Mouse (Mus musculus): ENCODE results near the gene Treml1. TPM values are rescaled to one million over a fixed set of nuclear protein-coding genes. Genes with fewer than 3 reads are reported as not detected.
A peak's percentile ranks its signal among the peaks of the same experiment; 100 is the strongest.

Treml1 gene
- total RNA-seq, 2 experiments from 2014 or later = 0.23 TPM; not detected in 1

DNA sequence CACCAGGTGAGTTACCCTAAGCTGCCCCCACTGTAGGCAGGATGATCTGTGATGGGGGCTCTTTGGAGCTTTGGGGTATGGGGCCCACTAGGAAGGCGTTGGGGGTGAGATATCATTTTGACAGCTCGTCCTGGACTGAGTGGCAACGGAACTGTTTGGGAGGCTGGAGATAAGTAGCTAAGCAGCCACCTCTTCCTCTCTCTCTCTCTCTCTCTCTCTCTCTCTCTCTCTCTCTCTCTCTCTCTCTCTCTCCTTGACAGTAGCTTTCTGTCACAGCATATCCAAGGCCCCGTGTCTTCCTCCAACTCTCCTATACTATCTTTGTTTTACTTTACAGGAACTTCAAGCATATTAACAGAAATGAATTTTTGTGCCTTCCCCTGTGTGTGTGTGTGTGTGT lies 746 bp downstream of the Treml1 start:
- DNase-seq = no peak

DNA sequence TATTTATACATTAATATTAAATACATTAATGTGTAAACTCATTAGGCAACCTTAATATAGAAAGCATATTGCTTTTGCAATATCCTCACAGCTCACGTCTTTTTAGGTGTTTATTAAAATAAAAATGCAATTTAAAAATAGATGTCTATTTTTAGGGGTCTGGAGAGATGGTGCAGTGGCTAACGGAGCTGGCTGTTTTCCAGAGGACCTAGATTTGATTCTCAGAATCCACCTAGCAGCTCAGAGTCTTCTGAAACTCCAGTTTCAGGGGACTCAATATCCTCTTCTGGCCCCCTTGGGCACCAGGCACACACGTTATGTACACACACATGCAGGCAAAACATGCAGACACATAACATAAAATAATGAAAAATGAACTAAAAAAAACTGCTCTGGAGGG lies 2.6 kb downstream of the Treml1 start:
- no peak for DNase-seq

DNA sequence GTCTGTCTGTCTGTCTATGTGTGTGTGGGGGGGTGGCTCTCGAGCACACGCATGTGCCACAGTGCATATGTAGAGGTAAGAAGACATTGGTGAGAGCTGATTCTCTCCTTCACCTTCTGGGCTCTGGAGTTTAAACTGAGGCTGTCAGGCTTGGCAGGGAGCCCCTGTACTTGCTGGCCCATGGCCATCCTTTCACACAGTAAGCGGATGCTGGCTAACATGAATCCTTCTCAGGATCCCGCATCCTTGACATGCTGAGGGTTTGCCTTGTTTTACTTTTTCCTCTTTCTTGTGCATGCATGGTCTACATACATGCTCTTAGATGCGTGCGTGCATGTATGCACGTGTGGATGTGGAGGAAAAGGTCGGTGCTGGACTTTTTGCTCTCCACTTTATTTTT lies 3.2 kb downstream of the Treml1 start:
- no peak for DNase-seq

DNA sequence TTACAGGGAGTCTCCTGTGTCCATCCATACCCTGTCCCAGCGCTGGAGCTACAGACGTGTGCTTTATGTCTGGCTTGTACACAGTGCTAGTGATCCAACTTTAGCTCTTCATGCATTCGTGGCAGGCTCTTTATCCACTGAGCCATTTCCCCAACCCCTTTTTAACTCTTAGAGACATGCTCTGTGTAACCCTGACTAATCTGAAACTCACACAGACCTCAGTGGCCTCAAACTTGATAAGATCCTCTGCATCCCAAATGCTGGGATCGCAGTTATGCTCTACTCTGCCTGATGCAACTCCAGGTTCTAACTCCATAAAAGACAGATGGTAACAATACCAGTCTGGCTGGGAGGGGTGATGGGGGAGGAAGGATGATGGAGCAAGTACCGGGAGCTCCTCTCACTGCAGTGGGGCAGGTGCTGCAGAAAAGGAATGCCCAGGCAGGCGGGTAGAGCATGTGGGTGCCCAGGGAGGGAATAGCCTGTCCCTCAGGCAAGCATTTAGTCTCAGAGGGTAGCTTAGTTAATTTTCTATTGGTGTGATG lies 3.8 kb downstream of the Treml1 start:
- DNase-seq = no peak

DNA sequence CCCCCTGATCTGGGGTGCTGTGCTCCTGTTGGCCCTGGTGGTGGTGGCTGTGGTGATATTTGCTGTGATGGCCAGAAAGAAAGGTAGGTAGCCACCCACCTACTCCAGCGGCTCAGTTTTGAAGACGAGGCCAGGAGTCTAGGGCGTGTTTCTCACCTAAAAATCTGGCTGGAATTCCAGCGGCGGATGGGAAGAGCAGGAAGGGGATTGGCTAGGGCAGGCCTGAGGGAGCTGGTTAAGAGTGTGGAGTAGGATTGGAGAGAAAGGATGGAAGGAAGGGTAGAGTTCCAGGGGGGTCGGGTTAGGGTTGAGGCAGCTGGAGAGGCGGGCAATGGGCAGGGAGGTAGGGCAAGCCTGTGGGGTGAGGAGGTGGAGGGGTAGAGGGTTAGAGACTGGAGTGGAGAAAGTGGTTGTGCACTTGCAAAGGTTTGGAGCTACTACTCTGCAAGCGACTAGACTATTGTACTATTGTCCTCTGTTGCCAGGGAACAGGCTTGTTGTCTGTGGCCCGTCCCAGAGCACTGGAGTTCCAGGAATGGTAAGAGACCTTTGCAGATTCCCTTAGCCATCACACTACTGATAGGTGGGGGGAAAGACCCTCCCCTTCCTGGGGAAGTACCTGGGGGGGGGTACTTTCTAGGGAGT lies 5.9 kb downstream of the Treml1 start:
- DNase-seq = no peak

DNA sequence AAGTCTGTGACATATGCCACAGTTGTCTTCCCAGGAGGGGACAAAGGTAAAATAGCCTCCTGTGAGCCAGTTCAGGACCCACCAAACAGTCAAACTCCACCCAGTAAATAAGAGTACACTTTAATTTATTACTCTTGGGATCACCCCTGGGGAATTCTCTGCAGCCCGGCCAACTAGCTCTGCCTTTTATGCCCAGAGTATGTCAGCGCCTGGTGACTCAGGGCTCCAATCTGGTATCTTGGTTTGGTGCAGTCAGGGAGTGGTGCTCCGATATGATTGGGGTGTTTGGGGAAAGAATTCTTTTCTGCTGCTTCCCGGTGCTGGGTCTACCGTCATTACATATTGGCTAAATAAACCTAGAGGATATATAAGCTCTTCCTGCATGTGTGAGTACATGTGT lies 7.1 kb downstream of the Treml1 start:
- DNase-seq = no peak

DNA sequence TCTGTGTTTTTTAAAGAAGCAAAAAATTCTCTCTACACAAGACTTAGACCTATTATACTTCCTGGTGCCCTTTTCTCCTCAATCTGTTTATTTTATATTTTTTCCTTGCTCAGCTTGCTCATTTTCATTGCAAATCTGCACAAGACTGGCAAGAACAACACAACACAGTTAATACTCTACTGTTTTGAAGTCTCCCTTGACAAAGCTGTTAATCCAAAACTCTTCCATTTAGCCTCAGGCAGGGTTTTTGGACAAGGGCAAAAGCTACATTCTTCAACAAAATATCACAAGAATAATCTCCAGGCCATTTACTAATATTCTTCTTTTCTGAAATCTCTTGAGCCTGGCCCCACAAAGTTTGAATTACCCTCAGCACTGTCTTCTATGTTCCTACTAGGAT lies 11.9 kb downstream of the Treml1 start:
- no peak for DNase-seq

DNA sequence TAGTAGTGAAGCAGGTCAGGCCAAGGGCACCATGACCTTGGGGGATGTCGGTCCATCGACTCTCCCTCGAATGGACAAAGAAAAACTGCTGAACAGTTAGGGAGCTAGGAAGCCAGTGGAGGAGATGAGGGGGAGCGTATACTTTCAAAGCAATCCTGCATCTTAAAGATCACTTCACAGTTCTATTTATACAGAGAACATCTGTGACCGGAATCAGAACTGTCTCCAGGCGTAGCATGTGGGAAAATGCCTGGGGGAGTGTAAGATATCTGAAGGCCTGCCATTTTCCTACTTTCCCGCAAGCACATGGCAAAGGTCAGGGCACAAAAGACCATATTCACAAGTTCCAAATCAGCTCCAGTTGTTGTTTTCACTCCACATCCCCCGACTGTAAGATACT lies 13.3 kb downstream of the Treml1 start:
- no peak for DNase-seq

DNA sequence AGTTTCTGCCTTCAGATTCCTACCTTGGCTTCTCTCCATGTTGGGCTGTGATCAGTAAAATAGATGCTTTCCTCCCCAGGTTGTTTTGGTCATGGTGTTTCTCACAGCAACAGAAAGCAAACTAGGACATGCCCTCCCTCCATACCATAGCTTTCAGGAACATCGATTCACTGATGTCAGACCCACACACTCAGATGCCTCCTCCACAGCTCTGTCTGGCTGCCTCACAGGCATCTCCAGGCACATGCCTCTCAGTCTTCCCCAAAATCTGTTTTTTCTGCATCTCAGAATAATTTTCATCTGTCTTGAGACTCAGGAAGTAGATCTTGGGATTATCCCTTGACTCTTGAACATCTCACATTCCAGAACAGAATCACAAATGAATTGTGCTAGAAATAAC lies 16.4 kb downstream of the Treml1 start:
- no peak for DNase-seq

DNA sequence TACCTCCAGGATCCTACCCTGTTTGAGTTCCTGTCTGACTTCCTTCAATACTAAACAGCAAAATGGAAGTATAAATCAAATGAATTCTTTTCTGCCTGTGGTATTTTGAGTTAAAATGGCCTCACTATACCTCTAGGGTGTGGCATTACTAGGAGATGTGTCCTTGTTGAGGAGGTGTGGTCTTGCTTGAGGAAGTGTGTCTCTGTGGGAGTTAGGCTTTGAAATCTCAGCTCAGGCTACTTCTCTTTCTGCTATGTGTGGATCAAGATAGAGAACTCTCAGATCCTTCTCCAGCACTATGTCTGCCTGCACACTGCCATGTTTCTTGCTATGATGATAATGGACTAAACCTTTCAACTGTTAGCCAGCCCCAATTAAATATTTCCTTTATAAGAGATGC lies 19.3 kb downstream of the Treml1 start:
- no peak for DNase-seq

DNA sequence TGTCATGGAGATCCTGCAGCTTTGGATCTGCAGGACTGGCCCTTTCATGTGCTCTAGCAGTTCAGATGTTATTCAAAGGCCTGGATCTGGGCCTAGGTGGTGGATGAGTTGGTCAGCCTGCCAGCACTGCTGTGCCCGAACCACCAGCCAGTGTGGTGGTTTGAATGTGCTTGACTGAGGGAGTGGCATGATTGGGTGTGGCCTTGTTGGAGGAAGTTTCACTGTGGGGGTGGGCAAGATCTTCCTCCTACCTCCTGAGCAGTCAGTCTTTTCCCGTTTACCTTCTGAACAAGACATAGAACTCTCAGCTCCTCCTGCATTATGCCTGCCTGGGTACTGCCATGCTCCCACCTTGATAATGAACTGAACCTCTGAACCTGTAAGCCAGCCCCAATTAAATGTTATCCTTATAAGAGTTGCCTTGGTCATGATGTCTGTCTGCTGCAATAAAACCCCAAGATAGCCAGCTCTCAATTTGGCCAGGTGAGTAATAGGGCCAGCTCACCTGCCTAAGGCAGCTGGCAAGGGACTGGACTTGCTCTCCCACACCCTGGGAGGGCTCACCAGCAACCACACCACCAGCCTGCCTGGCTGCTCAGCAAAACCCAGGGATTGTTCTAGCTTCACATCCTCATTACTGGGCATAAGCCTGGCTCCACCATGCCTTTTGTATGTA lies 26.2 kb downstream of the Treml1 start:
- no peak for DNase-seq

DNA sequence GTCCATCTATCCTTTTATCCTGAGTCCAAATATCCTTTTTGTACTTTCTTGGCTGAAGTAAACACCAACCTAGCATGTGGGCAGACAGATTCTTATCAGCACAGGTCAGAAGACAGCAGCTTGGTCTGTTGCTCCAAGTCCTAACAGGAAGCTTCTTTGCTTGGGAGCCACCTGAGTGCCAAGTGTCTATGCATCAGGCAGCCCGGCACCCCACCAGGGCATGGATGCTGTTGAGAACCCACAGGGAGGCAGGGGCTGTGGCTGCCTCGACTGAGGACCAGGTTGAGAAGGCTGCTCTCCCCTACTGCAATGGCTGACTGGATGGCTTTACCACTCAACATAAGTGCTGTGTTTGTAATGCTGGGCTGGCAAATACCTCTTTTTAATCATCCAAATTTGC lies 28.9 kb downstream of the Treml1 start:
- no peak for DNase-seq

DNA sequence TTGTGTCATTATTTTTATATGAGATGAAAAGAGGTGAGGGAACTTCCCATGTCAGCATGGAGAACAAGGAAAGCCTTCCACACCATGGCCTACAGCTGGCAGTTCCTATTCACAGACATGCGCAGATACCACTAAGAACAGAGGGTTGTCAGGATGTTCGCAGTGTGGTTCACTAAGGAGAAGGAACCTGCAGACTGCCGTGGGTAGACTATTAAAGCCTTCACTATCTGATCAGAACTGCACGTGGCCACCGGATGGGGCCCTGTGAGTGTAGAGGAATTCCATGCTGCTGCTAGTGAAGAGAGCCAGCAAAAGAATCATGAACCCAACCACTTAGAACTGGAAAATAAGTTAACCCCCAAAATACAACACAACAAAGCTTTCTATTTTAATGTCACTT lies 29.7 kb downstream of the Treml1 start:
- no peak for DNase-seq

DNA sequence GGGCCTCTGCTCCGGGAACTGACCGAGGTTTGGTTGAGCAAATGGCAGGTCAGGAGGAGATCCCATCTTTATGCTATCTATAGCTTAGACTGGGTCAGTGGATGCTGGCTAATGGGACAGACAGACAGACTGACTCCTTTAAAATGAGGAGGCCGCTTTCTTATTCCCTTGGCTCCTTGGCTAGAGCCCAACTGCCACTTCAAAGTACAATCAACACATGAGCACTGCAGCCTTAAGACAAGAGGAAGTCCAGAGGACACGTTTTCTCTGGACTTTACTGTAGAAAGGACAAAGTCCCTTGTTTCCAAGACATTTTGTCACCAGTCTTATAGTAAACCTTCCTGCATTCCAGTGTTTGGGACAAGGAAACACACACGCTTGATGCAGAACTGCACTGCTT lies 31.7 kb downstream of the Treml1 start:
- DNase-seq = no peak

DNA sequence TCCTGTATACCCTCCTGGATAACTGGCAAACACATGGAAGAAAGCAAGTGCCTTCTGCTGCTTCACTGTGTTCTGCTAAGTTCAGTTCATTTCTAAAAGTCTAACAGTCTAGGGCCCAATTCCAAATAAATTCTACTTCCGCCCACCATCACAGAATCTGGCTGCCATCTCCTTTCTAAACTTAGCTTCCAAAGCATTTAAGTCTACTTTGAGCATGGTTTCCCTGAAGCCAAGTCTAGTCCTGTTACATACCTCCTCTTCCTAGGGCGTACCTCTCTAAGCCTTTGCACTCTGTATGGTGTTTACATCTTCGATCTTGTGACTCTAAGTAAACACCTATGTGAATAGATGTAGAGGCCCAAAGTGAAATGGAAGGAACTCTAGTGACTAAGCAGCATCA lies 32.9 kb downstream of the Treml1 start:
- DNase-seq = no peak

DNA sequence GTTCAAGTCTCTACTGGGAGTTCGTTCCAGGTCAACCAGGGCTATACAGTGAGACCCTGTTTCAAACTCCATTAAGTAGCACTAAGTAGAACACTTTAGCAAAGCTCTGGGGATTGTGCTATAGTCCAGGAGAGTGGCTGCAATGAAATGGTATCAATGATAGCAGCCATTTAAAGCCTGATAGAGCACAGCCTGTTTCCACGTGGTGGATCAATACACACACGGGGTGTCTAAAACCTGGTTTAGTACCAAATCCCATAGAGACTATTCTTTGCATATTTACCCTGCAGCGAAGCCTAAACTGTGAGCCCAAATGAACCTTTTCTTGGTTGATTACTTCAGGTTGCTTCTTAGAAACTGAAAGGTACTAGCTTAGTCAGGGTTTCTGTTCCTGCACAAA lies 42.0 kb downstream of the Treml1 start:
- DNase-seq = no peak

DNA sequence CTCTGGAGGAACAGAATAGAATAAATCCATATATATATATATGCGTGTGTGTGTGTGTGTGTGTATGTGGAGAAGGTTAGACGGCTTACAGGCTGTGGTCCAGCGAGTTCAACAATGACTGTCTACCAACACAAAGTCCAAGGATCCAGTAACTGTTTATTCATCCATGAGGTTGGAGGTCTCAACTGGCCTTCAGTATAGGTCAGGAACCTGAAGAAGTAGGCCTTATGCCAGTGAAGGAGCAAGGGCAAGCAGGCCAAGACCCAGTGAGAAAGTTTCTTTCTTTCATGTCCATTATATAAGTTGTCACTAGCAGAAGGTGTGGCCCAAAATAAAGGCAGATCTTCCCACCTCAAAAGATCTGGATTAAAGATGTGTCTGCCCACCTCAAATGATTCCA lies 43.0 kb downstream of the Treml1 start:
- no peak for DNase-seq

DNA sequence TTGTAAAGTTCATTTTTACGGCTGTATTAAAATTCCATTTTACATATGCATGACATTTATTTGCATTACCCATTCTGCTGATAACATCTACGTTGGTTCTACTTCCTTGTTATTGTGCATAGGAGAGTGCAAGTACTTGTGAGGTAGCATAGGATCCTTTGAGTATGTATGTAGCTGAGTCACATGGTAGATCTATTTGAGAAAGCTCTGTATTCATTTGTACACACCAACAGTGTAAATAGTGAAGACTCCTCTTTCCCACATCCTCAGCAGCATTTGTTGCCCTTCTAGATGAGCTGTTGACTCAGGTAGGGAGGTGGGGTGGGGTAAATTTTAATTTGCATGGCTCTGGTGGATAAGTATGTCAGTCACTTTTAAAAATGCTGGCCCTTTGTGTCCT lies 44.1 kb downstream of the Treml1 start:
- DNase-seq = no peak

DNA sequence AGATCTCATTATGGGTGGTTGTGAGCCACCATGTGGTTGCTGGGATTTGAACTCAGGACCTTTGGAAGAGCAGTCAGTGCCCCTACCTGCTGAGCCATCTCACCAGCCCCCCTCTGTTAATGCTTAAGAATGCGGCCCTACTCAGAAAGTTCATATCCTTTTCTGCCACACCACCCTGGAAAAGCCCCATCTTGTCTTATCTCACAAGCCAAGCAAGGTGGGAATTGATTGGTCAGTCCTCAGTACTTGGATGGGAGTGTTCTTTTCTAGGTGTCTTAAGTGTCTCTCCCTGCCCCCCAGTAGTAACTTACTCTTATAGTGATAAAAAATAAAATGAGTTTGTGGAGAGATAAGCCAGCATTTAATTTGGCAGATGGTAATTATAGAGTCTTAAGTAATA lies 45.0 kb downstream of the Treml1 start:
- no peak for DNase-seq

DNA sequence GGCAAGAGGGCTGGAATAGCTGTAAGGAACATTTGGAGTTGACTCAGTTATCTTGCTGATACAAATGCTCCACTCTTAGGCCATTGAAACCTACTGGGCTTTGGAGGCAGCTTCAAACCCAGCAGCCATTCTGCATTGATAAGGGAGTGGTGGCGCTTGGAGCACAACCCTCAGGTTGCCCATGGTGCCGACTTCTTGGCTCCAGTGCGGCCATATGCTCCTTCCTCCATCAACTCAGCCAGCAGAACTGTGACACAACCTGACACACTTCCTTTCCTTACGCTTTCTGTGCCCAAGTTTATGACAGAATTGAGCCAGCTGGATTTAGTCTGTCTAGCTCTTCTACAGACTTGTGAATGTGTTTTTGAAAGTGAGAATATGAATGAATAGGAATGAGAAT lies 47.4 kb downstream of the Treml1 start:
- no peak for DNase-seq

DNA sequence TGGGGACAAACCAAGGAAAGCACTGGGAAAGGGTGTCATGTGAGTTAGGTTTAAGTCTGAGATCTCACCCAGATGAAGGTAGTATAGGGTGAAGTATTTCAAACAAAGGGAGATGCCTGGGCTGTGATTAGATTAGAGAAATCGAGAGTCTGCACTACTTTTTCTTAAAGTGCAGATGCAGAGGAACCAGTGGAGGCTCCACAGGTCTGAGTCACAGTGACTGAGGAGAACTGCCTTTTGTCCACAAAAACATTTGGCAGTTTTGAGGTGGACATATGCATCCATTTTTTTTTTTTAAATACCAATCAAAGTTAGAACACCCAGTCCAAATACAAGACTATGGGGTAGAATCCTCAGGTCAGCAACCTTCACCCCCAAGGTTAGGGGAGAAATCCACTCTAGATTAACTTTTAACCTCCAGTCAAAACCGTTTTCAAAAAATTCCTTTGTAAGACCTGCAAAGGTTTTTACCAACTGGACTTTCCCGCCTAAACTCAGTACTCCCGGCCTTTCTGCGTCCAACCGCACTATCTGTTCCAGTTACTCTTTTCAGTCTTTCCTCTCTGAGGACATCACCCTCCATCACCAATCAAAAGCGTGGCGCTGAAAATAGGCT lies 48.3 kb downstream of the Treml1 start:
- DNase-seq = no peak

DNA sequence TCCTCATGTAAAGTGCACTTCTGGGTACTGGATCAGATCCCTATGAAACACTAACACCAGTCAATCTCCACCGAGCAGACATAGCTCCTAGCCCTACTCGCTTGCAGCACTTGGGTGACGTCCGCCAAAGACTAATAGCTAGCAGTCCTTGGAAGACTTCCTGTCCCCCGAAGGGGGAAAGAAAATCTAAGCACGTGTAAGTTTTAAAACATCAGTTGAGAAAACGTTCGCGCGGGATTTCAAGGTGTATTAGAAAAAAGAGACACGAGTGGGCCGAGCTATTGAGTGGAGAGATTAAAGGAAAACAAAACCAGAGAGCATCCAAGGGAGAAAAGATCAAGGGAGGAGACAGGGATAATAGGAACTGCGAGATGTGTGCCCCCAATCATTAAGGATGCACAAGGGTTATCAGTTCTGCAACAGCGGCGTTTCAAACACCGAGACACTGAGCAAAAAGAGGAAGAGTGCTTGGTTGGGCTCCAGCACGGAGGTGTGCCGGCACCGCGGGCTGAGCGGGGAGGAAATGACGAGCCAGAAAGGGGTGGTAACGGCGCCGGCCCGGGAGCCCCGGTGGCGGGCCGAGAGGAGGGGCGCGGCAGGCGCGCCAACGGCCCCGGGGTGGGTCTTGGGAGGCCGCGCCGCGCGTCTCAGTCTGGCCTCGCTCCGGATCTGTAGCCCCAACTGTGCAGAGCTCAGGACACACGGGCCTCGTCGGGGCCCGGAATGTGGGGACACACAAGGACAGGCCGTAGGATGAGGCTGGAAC lies 49.0 kb downstream of the Treml1 start:
- peak; percentile 77 for DNase-seq

Measured in gastrocnemius, postnatal 25 days (tissue).